ENCODE assay signal across 20 mouse cellular contexts in the genomic region with DNA sequence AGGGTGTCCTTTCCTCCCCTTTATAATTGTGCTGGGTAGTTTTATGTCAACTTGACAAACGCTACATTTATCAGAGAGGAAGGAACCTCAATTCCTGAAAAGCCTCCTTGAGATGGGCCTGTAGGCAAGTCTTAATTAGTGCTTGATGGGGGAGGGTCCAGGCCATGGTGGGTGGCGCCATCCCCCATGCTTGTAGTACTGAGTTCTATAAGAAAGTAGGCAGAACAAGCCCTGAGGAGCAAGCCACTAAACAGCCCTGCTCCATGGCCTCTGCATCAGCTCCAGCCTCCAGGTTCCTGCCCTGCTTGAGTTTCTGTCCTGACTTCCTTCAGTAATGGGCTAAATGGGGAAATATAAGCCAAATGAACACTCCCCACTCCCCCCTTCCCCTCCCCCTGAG. TPM values are rescaled to one million over a fixed set of nuclear protein-coding genes. Genes with fewer than 3 reads are reported as not detected.
"Had no signal": no experiment of that assay in that cellular context is flagged by ENCODE, and none has a peak within 500 bp of the region (broad histone marks: within the 10 kb centered on the region; RNA-seq: fewer than 3 reads in every experiment).

No protein-coding gene starts in this region.

- H3K27ac ChIP-seq: midbrain, embryonic 13.5 days had no signal

- H3K4me3 ChIP-seq: limb, embryonic 13.5 days; midbrain, embryonic 13.5 days; stomach, embryonic 15.5 days had no signal

- ATAC-seq: midbrain, embryonic 13.5 days had no signal

- H3K9ac ChIP-seq: limb, embryonic 13.5 days; lung, embryonic 14.5 days; midbrain, embryonic 13.5 days; stomach, embryonic 15.5 days had no signal

- H3K36me3 ChIP-seq: limb, embryonic 13.5 days; liver, embryonic 15.5 days; midbrain, embryonic 13.5 days; stomach, embryonic 15.5 days had no signal

- H3K27me3 ChIP-seq: limb, embryonic 13.5 days; midbrain, embryonic 13.5 days; stomach, embryonic 15.5 days had no signal

- H3K4me2 ChIP-seq: midbrain, embryonic 13.5 days had no signal

- H3K9me3 ChIP-seq: limb, embryonic 13.5 days; liver, embryonic 15.5 days; midbrain, embryonic 13.5 days; stomach, embryonic 15.5 days had no signal

- DNase-seq: kidney, postnatal 25 days; layer of hippocampus, adult 9-11 months; left cerebral cortex, postnatal 4 days; lung, embryonic 14.5 days; lung, postnatal 10 days; right cerebral cortex, postnatal 14 days; thymus, adult 2 months; thymus, postnatal 25 days had no signal

RNA-seq across cellular contexts. Expression of gene Anapc15-ps, which starts 5.4 kb away (rescaled TPM):
- total RNA-seq: layer of hippocampus, adult 18-20 months; left cerebral cortex, postnatal 10 days; left cerebral cortex, postnatal 4 days; liver, adult 2 months; midbrain, postnatal 0 days had no signal
- polyA plus RNA-seq: kidney, embryonic 16.5 days; liver, adult 2 months; liver, embryonic 15.5 days; lung, embryonic 14.5 days; midbrain, embryonic 13.5 days; midbrain, postnatal 0 days; neural tube, embryonic 14.5 days; spleen, adult 2 months; testis, adult 2 months; thymus, adult 2 months had no signal
